Mouse (Mus musculus) c-Kit-positive CD71-positive TER-119-positive erythroid progenitor cells, embryonic 14.5 days (primary cell): ENCODE results near the gene Rasgef1b.

ENCODE experiments used
- DNase-seq: peaks from one replicate; pipeline ENCODE4 v3.0.0-alpha.2; 2013; ENCODE audit warnings: low spot score

Rasgef1b gene

GRCm38 (mm10) chr5:99728649-99729212 is at the start of gene Rasgef1b:
Rasgef1b (minus strand) TSS chr5:99729065.
- no peak for DNase-seq

- no peak for DNase-seq
Observed at GRCm38 (mm10) chr5:99775342-99775741, 46.5 kb upstream of the Rasgef1b start.

GRCm38 (mm10) chr5:99773265-99773664 is 44.4 kb upstream of the Rasgef1b start:
- DNase-seq: no peak

- DNase-seq: no peak
Observed at GRCm38 (mm10) chr5:99764246-99764645, 35.4 kb upstream of the Rasgef1b start.

- no peak for DNase-seq
Observed at GRCm38 (mm10) chr5:99758859-99759258, 30.0 kb upstream of the Rasgef1b start.

- no peak for DNase-seq
Observed at GRCm38 (mm10) chr5:99753843-99754242, 25.0 kb upstream of the Rasgef1b start.

- no peak for DNase-seq
Observed at GRCm38 (mm10) chr5:99753368-99753767, 24.5 kb upstream of the Rasgef1b start.

- DNase-seq: no peak
Observed at GRCm38 (mm10) chr5:99752670-99753231, 23.9 kb upstream of the Rasgef1b start.

- no peak for DNase-seq
Observed at GRCm38 (mm10) chr5:99748417-99748816, 19.6 kb upstream of the Rasgef1b start.

GRCm38 (mm10) chr5:99746087-99746486 is 17.2 kb upstream of the Rasgef1b start:
- DNase-seq: no peak

- no peak for DNase-seq
Observed at GRCm38 (mm10) chr5:99742874-99743273, 14.0 kb upstream of the Rasgef1b start.

GRCm38 (mm10) chr5:99742056-99742455 is 13.2 kb upstream of the Rasgef1b start:
- no peak for DNase-seq

- DNase-seq: no peak
Observed at GRCm38 (mm10) chr5:99737937-99738727, 9.3 kb upstream of the Rasgef1b start.

GRCm38 (mm10) chr5:99729931-99730330 is 1.1 kb upstream of the Rasgef1b start:
- DNase-seq: no peak

GRCm38 (mm10) chr5:99729361-99729882 is 557 bp upstream of the Rasgef1b start:
- DNase-seq: no peak

- DNase-seq: no peak
Observed at GRCm38 (mm10) chr5:99728027-99728451, 826 bp downstream of the Rasgef1b start.

- no peak for DNase-seq
Observed at GRCm38 (mm10) chr5:99723941-99724340, 4.9 kb downstream of the Rasgef1b start.

- no peak for DNase-seq
Observed at GRCm38 (mm10) chr5:99722310-99722709, 6.6 kb downstream of the Rasgef1b start.

GRCm38 (mm10) chr5:99720554-99720953 is 8.3 kb downstream of the Rasgef1b start:
- no peak for DNase-seq

- DNase-seq: no peak
Observed at GRCm38 (mm10) chr5:99717917-99718316, 10.9 kb downstream of the Rasgef1b start.

- no peak for DNase-seq
Observed at GRCm38 (mm10) chr5:99715281-99715744, 13.6 kb downstream of the Rasgef1b start.

- no peak for DNase-seq
Observed at GRCm38 (mm10) chr5:99711947-99712346, 16.9 kb downstream of the Rasgef1b start.

- DNase-seq: peak; percentile 12
Observed at GRCm38 (mm10) chr5:99708706-99709105, 20.2 kb downstream of the Rasgef1b start.
